In genomic region chr1:25490174-25490573, GRCm38 (mm10) we compare ENCODE assay signal across 23 mouse cellular contexts.
DNase-seq lines count a peak whose midpoint lies in the region; ATAC-seq lines count a peak whose summit lies in the region.
"Had no signal": no experiment of that assay in that cellular context is flagged by ENCODE, and none has a peak within 500 bp of the region (broad histone marks: within the 10 kb centered on the region; RNA-seq: fewer than 3 reads in every experiment).

No protein-coding gene starts in this region.

- ATAC-seq in forebrain, embryonic 15.5 days (replicated peaks) = no peak
- ATAC-seq in forebrain, embryonic 13.5 days = no peak
- ATAC-seq: CD4-positive, CD25-positive, alpha-beta regulatory T cell, adult 4 months had no signal

- H3K36me3 ChIP-seq in forebrain, embryonic 15.5 days = no peaks in the 10 kb centered on the region
- H3K36me3 ChIP-seq in forebrain, embryonic 13.5 days (ENCODE audit: poor library complexity, severe bottlenecking) = peaks cover 3% of the 10 kb centered on the region; the same call in 1 of the 2 replicates
- H3K36me3 ChIP-seq: embryonic facial prominence, embryonic 13.5 days; G1E; heart, embryonic 15.5 days; hindbrain, embryonic 10.5 days had no signal

- peak; percentile 49 for DNase-seq in layer of hippocampus, adult 11-12 months (ENCODE audit: low spot score)
- no peak for DNase-seq in layer of hippocampus, postnatal 25 days (ENCODE audit: extremely low spot score in 1 of 2, low spot score in 1 of 2)
- peak; percentile 73 for DNase-seq in brain, adult 2 months (ENCODE audit: low read depth, low spot score)
- peak; percentile 77 for DNase-seq in layer of hippocampus, adult 9-11 months
- no peak for DNase-seq in heart, adult 18-20 months
- DNase-seq: adrenal gland, adult 8-10 months; adrenal gland, postnatal 36 days; B cell, adult 2 months; cerebellum, adult 11-12 months; cerebellum, adult 9-11 months; cerebellum, postnatal 36 days; gastrocnemius, postnatal 10 days; heart, adult 2 months; heart, postnatal 14 days had no signal

- H3K9me3 ChIP-seq in forebrain, embryonic 15.5 days = no peaks in the 10 kb centered on the region
- H3K9me3 ChIP-seq in forebrain, embryonic 13.5 days (replicated peaks) = no peaks in the 10 kb centered on the region
- H3K9me3 ChIP-seq: embryonic facial prominence, embryonic 13.5 days; G1E; heart, embryonic 15.5 days; hindbrain, embryonic 10.5 days; hindbrain, embryonic 15.5 days had no signal

- no peaks in the 10 kb centered on the region for H3K27me3 ChIP-seq in forebrain, embryonic 15.5 days
- no peaks in the 10 kb centered on the region for H3K27me3 ChIP-seq in forebrain, embryonic 13.5 days
- H3K27me3 ChIP-seq: embryonic facial prominence, embryonic 13.5 days; heart, embryonic 15.5 days; hindbrain, embryonic 15.5 days had no signal

- no peak overlapping the region for H3K4me3 ChIP-seq in forebrain, embryonic 15.5 days
- no peak overlapping the region for H3K4me3 ChIP-seq in forebrain, embryonic 13.5 days
- H3K4me3 ChIP-seq: embryonic facial prominence, embryonic 13.5 days; heart, adult 2 months; heart, embryonic 15.5 days; hindbrain, embryonic 10.5 days; hindbrain, embryonic 15.5 days had no signal

- no peaks in the 10 kb centered on the region for H3K4me1 ChIP-seq in forebrain, embryonic 15.5 days
- no peaks in the 10 kb centered on the region for H3K4me1 ChIP-seq in forebrain, embryonic 13.5 days
- H3K4me1 ChIP-seq: heart, embryonic 15.5 days; hindbrain, embryonic 10.5 days; hindbrain, embryonic 15.5 days had no signal

- WGBS in forebrain, embryonic 15.5 days = 75% methylated on average over 2 of the region's 2 CpGs
- WGBS in forebrain, embryonic 13.5 days = 82% methylated on average over 2 of the region's 2 CpGs

- H3K9ac ChIP-seq in forebrain, embryonic 15.5 days (replicated peaks) = no peak overlapping the region
- no peak overlapping the region for H3K9ac ChIP-seq in forebrain, embryonic 13.5 days
- H3K9ac ChIP-seq: embryonic facial prominence, embryonic 13.5 days; heart, embryonic 15.5 days; hindbrain, embryonic 15.5 days had no signal

- H3K27ac ChIP-seq in forebrain, embryonic 15.5 days (replicated peaks) = 0 out of 2 replicates have a peak overlapping the region, but pooled peaks have one; percentile 11
- H3K27ac ChIP-seq in forebrain, embryonic 13.5 days = no peak overlapping the region
- H3K27ac ChIP-seq: embryonic facial prominence, embryonic 13.5 days; heart, adult 2 months; heart, embryonic 15.5 days; hindbrain, embryonic 10.5 days; hindbrain, embryonic 15.5 days had no signal

- H3K4me2 ChIP-seq in forebrain, embryonic 15.5 days (replicated peaks) = no peak overlapping the region
- no peak overlapping the region for H3K4me2 ChIP-seq in forebrain, embryonic 13.5 days
- H3K4me2 ChIP-seq: embryonic facial prominence, embryonic 13.5 days; heart, embryonic 11.5 days; heart, embryonic 15.5 days; hindbrain, embryonic 15.5 days had no signal

Comparison
In these comparisons a context has a peak if more than half of its experiments do, and no peak if none do; other contexts are left out.
1. DNase-seq: peak in layer of hippocampus, adult 11-12 months (single experiment), brain, adult 2 months (single experiment) and layer of hippocampus, adult 9-11 months (single experiment); none in layer of hippocampus, postnatal 25 days (0 of 2) and heart, adult 18-20 months (0 of 2).